Mouse (Mus musculus) testis, adult 2 months (tissue): ENCODE measurements around the gene Pih1d1. TPM values are rescaled to one million over a fixed set of nuclear protein-coding genes. Genes with fewer than 3 reads are reported as not detected.
"Not testable (repeated sequence)": the region's sequence is repeated elsewhere in the genome, so short reads cannot be mapped to it uniquely, and the experiment has no call there.

Experiments
- H3K27ac ChIP-seq: fragments of 200-500 bp; 2 replicates; pipeline ENCODE4 v1.5.1; 2012; ENCODE audit warnings: low read depth, low read length; ENCODE audit not compliant: control insufficient read depth, insufficient read depth
- H3K27me3 ChIP-seq: fragments of 200-500 bp; 2 replicates; pipeline ENCODE4 v1.6.1; 2012; ENCODE audit warnings: mild to moderate bottlenecking, low read length, moderate library complexity; ENCODE audit not compliant: control insufficient read depth, insufficient read depth
- H3K36me3 ChIP-seq: fragments of 200-500 bp; 2 replicates; pipeline ENCODE4 v1.6.1; 2012; ENCODE audit warnings: mild to moderate bottlenecking, low read length; ENCODE audit not compliant: control insufficient read depth, insufficient read depth
- H3K4me1 ChIP-seq: fragments of 200-500 bp; 2 replicates; pipeline ENCODE4 v1.6.1; 2012; ENCODE audit warnings: low read length; ENCODE audit not compliant: control insufficient read depth, insufficient read depth
- H3K4me3 ChIP-seq: fragments of 200-500 bp; 2 replicates; pipeline ENCODE4 v1.5.1; 2012; ENCODE audit warnings: low read depth, mild to moderate bottlenecking, low read length, moderate library complexity, mixed read lengths; ENCODE audit not compliant: control insufficient read depth
- CTCF ChIP-seq: fragments of 200-500 bp; IDR thresholded peaks from 2 replicates; pipeline ENCODE4 v1.5.1; 2012; ENCODE audit warnings: low read depth, mild to moderate bottlenecking, inconsistent platforms, low read length, moderate library complexity; ENCODE audit not compliant: control insufficient read depth, insufficient read depth, insufficient replicate concordance
- POLR2A ChIP-seq: fragments of 200-500 bp; IDR thresholded peaks from 2 replicates; pipeline ENCODE4 v1.6.1; 2012; ENCODE audit warnings: low read depth, mild to moderate bottlenecking, inconsistent platforms, low read length, moderate library complexity; ENCODE audit not compliant: control insufficient read depth
- polyA plus RNA-seq: library from polyadenylated mRNA; depleted of rRNA; stranded (reverse); fragments of >200 nt; gene quantifications from 2 replicates; pipeline ENCODE4 v1.2.3, GENCODE M21; 2012; rRNA removed

Gene Pih1d1
- 258 and 295 TPM in 2 replicates for polyA plus RNA-seq

GRCm38 (mm10) chr7:45154096-45154992, at the start of gene Pih1d1, which contains the start of gene Aldh16a1:
TSS of gene Pih1d1 (plus strand) at chr7:45154303.
TSS of gene Aldh16a1 (minus strand) at chr7:45154584.
- TF ChIP-seq POLR2A (peak; percentile 90), CTCF (peak; percentile 33; the same call in 1 of the 2 replicates)

DNA sequence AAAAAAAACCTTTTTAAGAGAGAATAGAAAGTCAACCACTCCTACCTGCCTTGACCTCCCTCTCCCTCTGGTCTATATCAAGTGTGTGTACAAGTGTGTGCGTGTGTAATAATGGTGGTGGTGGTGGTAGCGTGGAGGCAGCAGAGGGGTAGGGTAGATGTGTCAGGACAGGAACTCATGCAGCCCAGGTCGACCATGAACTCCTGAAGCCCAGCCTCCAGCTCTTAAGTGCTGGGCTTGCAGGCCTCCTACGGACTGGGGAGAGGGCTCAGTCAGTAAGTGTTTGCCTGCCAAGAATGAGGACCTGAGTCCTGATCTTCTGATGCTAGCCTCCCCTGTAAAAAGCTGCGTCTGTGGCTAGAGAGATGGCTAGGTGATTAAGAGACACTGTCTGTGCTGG, 49.2 kb upstream of the Pih1d1 start:
- TF ChIP-seq CTCF (no peak), POLR2A (no peak)
- Histone ChIP-seq H3K27ac (no peak overlapping the region), H3K4me1 (no peaks in the 10 kb centered on the region), H3K36me3 (no peaks in the 10 kb centered on the region), H3K27me3 (no peaks in the 10 kb centered on the region), H3K4me3 (no peak overlapping the region)

More at GRCm38 (mm10) chr7:45154096-45154992, at the start of gene Pih1d1, which contains the start of gene Aldh16a1:
- Histone ChIP-seq H3K4me1 (peaks cover 4% of the 10 kb centered on the region; the same call in 1 of the 2 replicates), H3K27ac (peak within 1 kb of the TSS; percentile 100), H3K36me3 (peaks cover 5% of the 10 kb centered on the region; the same call in 1 of the 2 replicates), H3K27me3 (no peaks in the 10 kb centered on the region), H3K4me3 (peak within 1 kb of the TSS; percentile 100)

- no peaks in the 10 kb centered on the region for H3K27me3 ChIP-seq
- no peak for TF ChIP-seq POLR2A
- TF ChIP-seq CTCF, result no peak
- H3K27ac ChIP-seq, result no peak overlapping the region
Measured at GRCm38 (mm10) chr7:45105491-45105890, 48.6 kb upstream of the Pih1d1 start.

GRCm38 (mm10) chr7:45106441-45106840, 47.7 kb upstream of the Pih1d1 start:
- TF ChIP-seq CTCF (no peak), POLR2A (no peak)
- Histone ChIP-seq H3K4me1 (no peaks in the 10 kb centered on the region), H3K27me3 (no peaks in the 10 kb centered on the region), H3K4me3 (no peak overlapping the region), H3K27ac (no peak overlapping the region), H3K36me3 (no peaks in the 10 kb centered on the region)

More at GRCm38 (mm10) chr7:45105491-45105890, 48.6 kb upstream of the Pih1d1 start:
- Histone ChIP-seq H3K4me3 (no peak overlapping the region), H3K36me3 (no peaks in the 10 kb centered on the region), H3K4me1 (no peaks in the 10 kb centered on the region)

- Histone ChIP-seq H3K27ac (no peak overlapping the region), H3K27me3 (no peaks in the 10 kb centered on the region), H3K36me3 (no peaks in the 10 kb centered on the region), H3K4me1 (no peaks in the 10 kb centered on the region), H3K4me3 (no peak overlapping the region)
- TF ChIP-seq CTCF, result no peak
- TF ChIP-seq POLR2A, result no peak
Measured at GRCm38 (mm10) chr7:45107052-45107645, 47.0 kb upstream of the Pih1d1 start.

DNA sequence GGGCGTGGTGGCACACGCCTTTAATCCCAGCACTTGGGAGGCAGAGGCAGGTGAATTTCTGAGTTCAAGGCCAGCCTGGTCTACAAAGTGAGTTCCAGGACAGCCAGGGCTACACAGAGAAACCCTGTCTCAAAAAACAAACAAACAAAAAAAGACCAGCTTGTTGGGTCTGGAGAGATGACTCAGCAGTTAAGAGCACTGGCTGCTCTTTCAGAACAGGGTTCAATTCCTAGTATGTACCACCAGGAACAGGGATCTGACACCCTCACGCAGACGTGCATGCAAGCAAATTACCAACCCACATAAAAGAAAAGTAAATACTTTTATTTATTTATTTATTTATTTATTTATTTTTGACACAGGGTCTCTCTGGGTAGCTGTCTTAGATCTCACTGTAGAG, 44.0 kb upstream of the Pih1d1 start:
- not testable (repeated sequence) for H3K4me1 ChIP-seq, H3K4me3 ChIP-seq, H3K27ac ChIP-seq

GRCm38 (mm10) chr7:45111940-45112339, 42.2 kb upstream of the Pih1d1 start:
- H3K4me1 ChIP-seq, result no peaks in the 10 kb centered on the region
- H3K4me3 ChIP-seq, result no peak overlapping the region
- TF ChIP-seq POLR2A (no peak), CTCF (no peak)
- H3K27ac ChIP-seq, result no peak overlapping the region
- no peaks in the 10 kb centered on the region for H3K27me3 ChIP-seq
- H3K36me3 ChIP-seq, result no peaks in the 10 kb centered on the region

More for the DNA sequence above, 44.0 kb upstream of the Pih1d1 start:
- H3K27me3 ChIP-seq, H3K36me3 ChIP-seq: not testable (repeated sequence)

DNA sequence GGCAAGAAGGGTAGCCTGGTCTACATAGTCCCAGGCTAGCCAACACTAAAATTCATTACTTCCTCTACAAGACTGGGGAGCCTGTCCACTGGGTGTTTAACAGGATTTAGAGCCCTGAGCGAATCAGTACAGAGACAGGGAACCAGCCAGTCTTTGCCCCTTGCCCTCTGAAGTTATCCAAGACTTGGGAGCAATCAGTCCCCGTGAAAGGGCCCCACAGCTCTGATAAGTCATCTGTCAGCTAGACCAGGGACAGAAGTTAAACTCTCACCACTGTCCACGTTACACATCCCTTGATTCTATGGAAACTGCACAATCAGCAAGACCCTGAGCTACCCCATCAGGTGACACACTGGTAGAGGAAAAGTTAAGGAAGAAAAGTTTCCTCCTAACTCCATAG, 41.6 kb upstream of the Pih1d1 start:
- H3K27ac ChIP-seq, result no peak overlapping the region
- no peak for TF ChIP-seq CTCF
- no peak for TF ChIP-seq POLR2A
- no peak overlapping the region for H3K4me3 ChIP-seq

More for the DNA sequence above, 41.6 kb upstream of the Pih1d1 start:
- Histone ChIP-seq H3K36me3 (no peaks in the 10 kb centered on the region), H3K27me3 (no peaks in the 10 kb centered on the region), H3K4me1 (no peaks in the 10 kb centered on the region)
